Mouse (Mus musculus) midbrain, embryonic 11.5 days (tissue): ENCODE measurements at regions not wholly inside any gene's neighbourhood (a gene's known extent, or its start where the extent isn't known, plus 50 kb on each side); places are given as distances from the start of the nearest gene placed in this dataset.
"Not testable (repeated sequence)": the region's sequence is repeated elsewhere in the genome, so short reads cannot be mapped to it uniquely, and the experiment has no call there.

ENCODE experiments used
- ATAC-seq: fragments of 200-750 bp; cut with Nextera tagmentation; 2 replicates; pipeline ENCODE4 v1.8.0; 2017; ENCODE audit warnings: moderate TSS enrichment, moderate library complexity; ENCODE audit not compliant: low FRiP score
- DNase-seq: peaks from one replicate; pipeline ENCODE4 v3.0.0; 2015; ENCODE audit warnings: low spot score; ENCODE audit errors: missing footprints
- H3K27ac ChIP-seq: fragments of 300-500 bp; sonication (generic); 2 replicates; pipeline ENCODE4 v1.5.1; 2014; ENCODE audit warnings: low read depth, low read length
- H3K27me3 ChIP-seq: fragments of 300-500 bp; sonication (generic); 2 replicates; pipeline ENCODE4 v1.6.1; 2014; ENCODE audit warnings: mild to moderate bottlenecking, low read length, moderate library complexity, mixed read lengths; ENCODE audit not compliant: control insufficient read depth, insufficient read depth
- H3K36me3 ChIP-seq: fragments of 300-500 bp; sonication (generic); 2 replicates; pipeline ENCODE4 v1.6.1; 2014; ENCODE audit warnings: mild to moderate bottlenecking, low read length, moderate library complexity, mixed read lengths; ENCODE audit not compliant: control insufficient read depth, insufficient read depth
- H3K4me1 ChIP-seq: fragments of 300-500 bp; sonication (generic); 2 replicates; pipeline ENCODE4 v1.6.1; 2014; ENCODE audit warnings: low read length; ENCODE audit not compliant: control insufficient read depth, insufficient read depth
- H3K4me2 ChIP-seq: fragments of 300-500 bp; sonication (generic); 2 replicates; pipeline ENCODE4 v1.6.1; 2014; ENCODE audit warnings: mild to moderate bottlenecking, moderate library complexity
- H3K4me3 ChIP-seq: fragments of 300-500 bp; sonication (generic); 2 replicates; pipeline ENCODE4 v1.5.1; 2014; ENCODE audit warnings: low read depth, low read length
- H3K9ac ChIP-seq: fragments of 300-500 bp; sonication (generic); 2 replicates; pipeline ENCODE4 v1.6.1; 2014; ENCODE audit warnings: low read length
- H3K9me3 ChIP-seq: fragments of 300-500 bp; sonication (generic); 2 replicates; pipeline ENCODE4 v1.6.1; 2016; ENCODE audit warnings: low read length; ENCODE audit not compliant: control insufficient read depth
- WGBS: fragments of 180-500 bp; shearing (Covaris S2); extraction: QIAGEN DNeasy Blood & Tissue Kit; methylation state at CpG from one replicate; pipeline ENCODE4 v1.1.7; 2014; 5-methylcytosine and 5-hydroxymethylcytosine counted together

DNA sequence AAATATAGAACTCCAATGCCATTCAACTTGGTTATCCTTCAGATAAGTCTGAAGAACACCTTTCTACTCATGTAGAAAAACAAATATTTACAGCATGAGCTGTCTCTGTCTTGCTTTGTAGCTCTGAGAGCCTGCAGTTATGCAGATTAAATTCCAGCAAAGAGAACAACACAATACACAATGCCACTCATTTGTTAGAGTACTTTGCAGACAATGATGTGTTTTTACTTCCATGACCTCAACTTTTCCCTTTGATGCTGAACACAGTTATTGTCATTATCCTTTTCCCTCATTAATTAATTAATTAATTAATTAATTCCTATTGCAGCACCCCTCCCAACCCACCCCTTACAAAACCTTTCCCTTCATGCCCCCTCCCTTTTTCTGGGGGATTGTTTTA, 807.9 kb downstream of the Crisp4 start:
- H3K27ac ChIP-seq, result no peak overlapping the region
- no peaks in the 10 kb centered on the region for H3K36me3 ChIP-seq
- H3K27me3 ChIP-seq, result no peaks in the 10 kb centered on the region
- DNase-seq (no peak), ATAC-seq (no peak)
- H3K9me3 ChIP-seq, result no peaks in the 10 kb centered on the region
- H3K4me2 ChIP-seq, result no peak overlapping the region
- no peak overlapping the region for H3K4me3 ChIP-seq
- no peaks in the 10 kb centered on the region for H3K4me1 ChIP-seq
- H3K9ac ChIP-seq, result no peak overlapping the region

- H3K4me3 ChIP-seq, H3K36me3 ChIP-seq, H3K9me3 ChIP-seq, ATAC-seq, DNase-seq, H3K9ac ChIP-seq, H3K27ac ChIP-seq, H3K27me3 ChIP-seq, H3K4me1 ChIP-seq, H3K4me2 ChIP-seq: not testable (repeated sequence)
- WGBS, result 86% methylated on average over 1 of the region's 1 CpGs
These were observed 834.3 kb downstream of the Crisp4 start for GRCm38 (mm10) chr1:17311392-17311791.

GRCm38 (mm10) chr1:17309928-17310327, 835.8 kb downstream of the Crisp4 start:
- H3K4me2 ChIP-seq, H3K27ac ChIP-seq, H3K9me3 ChIP-seq, H3K36me3 ChIP-seq, H3K4me1 ChIP-seq, H3K27me3 ChIP-seq, H3K4me3 ChIP-seq, H3K9ac ChIP-seq, DNase-seq, ATAC-seq: not testable (repeated sequence)
